Mouse (Mus musculus) ES-Bruce4 (cell line): ENCODE data around the gene Ctu2.

Source experiments
- CTCF ChIP-seq: IDR thresholded peaks from one replicate; pipeline ENCODE4 v1.8.1; 2011; ENCODE audit warnings: low read depth, low read length
- POLR2A ChIP-seq: IDR thresholded peaks from one replicate; pipeline ENCODE4 v1.8.1; 2011; ENCODE audit warnings: low read length; ENCODE audit not compliant: insufficient read depth

DNA sequence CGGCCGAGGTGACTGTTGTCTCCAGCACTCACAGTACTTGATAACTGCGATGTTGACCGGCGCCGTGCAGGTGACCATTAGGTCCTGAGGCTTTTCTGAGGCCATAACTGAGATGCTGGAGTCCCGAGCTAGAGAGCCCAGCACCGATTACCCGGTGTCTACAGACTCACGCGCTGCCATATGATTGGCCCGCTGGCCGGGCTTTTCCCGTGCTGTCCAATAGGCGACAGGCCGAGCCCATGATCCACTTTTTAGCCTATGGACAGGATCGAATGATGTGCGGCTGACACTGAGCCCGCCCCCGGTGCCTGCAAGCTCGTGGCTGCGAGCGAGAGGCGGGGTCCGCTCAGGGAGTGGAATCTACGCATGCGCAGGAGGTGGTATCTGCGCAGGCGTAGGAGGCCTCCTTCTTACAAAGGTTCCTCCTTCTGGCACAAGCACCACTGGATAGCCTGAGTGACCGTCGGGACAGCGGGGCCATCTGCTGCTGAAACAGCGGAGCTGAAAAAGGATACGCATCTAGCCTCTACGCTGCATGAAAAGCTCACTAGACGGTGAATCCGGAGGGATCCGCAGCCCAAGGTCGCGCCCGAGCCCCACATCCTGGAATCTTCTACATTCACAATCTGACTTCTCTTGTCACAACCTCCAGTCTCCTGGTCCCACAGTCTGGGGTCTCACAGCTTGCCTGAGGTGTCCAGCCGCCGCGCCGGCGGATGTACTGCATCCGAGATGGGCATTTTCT, 32.5 kb upstream of the Ctu2 start, which contains the start of gene Mvd:
- TF ChIP-seq CTCF (peak; percentile 27), POLR2A (peak; percentile 92)
